Mouse (Mus musculus) spleen, adult 12 weeks (tissue): ENCODE data around the gene Immt.
A peak's percentile ranks its signal among the peaks of the same experiment; 100 is the strongest.

Experiments
- DNase-seq: peaks from one replicate; pipeline ENCODE4 v3.0.0; 2022; ENCODE audit warnings: low spot score

Immt gene

GRCm38 (mm10) chr6:71830690-71831580, at the start of gene Immt:
Gene Immt, plus strand, starts transcription at chr6:71831331.
- DNase-seq = peak; percentile 91

GRCm38 (mm10) chr6:71783165-71783564, 48.0 kb upstream of the Immt start:
- no peak for DNase-seq

GRCm38 (mm10) chr6:71788348-71788747, 42.8 kb upstream of the Immt start:
- no peak for DNase-seq

- no peak for DNase-seq
Observed at GRCm38 (mm10) chr6:71791771-71792170, 39.4 kb upstream of the Immt start.

- DNase-seq = no peak
Observed at GRCm38 (mm10) chr6:71799391-71799790, 31.7 kb upstream of the Immt start.

GRCm38 (mm10) chr6:71801011-71801713, 30.0 kb upstream of the Immt start:
- no peak for DNase-seq

- DNase-seq = no peak
Observed at GRCm38 (mm10) chr6:71801714-71802094, 29.4 kb upstream of the Immt start.

GRCm38 (mm10) chr6:71803609-71804008, 27.5 kb upstream of the Immt start:
- no peak for DNase-seq

- no peak for DNase-seq
Observed at GRCm38 (mm10) chr6:71804061-71804829, 26.9 kb upstream of the Immt start.

- DNase-seq = no peak
Observed at GRCm38 (mm10) chr6:71806713-71807112, 24.4 kb upstream of the Immt start.

- no peak for DNase-seq
Observed at GRCm38 (mm10) chr6:71809890-71810289, 21.2 kb upstream of the Immt start.

- DNase-seq = no peak
Observed at GRCm38 (mm10) chr6:71812820-71813219, 18.3 kb upstream of the Immt start.

GRCm38 (mm10) chr6:71819764-71820292, 11.3 kb upstream of the Immt start:
- DNase-seq = no peak

- DNase-seq = no peak
Observed at GRCm38 (mm10) chr6:71823085-71823484, 8.0 kb upstream of the Immt start.

GRCm38 (mm10) chr6:71823488-71823887, 7.6 kb upstream of the Immt start:
- DNase-seq = peak; percentile 80

- DNase-seq = no peak
Observed at GRCm38 (mm10) chr6:71823961-71824360, 7.2 kb upstream of the Immt start.

- no peak for DNase-seq
Observed at GRCm38 (mm10) chr6:71826869-71827268, 4.3 kb upstream of the Immt start, which contains the start of gene Mrpl35. Gene Mrpl35, minus strand, starts transcription at chr6:71826969.

GRCm38 (mm10) chr6:71829768-71830167, 1.4 kb upstream of the Immt start:
- DNase-seq = no peak

- DNase-seq = peak; percentile 87
Observed at GRCm38 (mm10) chr6:71831581-71831960, 440 bp downstream of the Immt start.

GRCm38 (mm10) chr6:71836811-71837210, 5.7 kb downstream of the Immt start:
- DNase-seq = no peak

- no peak for DNase-seq
Observed at GRCm38 (mm10) chr6:71839815-71840214, 8.7 kb downstream of the Immt start.

- no peak for DNase-seq
Observed at GRCm38 (mm10) chr6:71840597-71841290, 9.6 kb downstream of the Immt start.
